Mouse (Mus musculus) common myeloid progenitor, adult 5-6 weeks (primary cell): ENCODE measurements at regions not wholly inside any gene's neighbourhood (a gene's known extent, or its start where the extent isn't known, plus 50 kb on each side); places are given as distances from the start of the nearest gene placed in this dataset.
A peak's percentile ranks its signal among the peaks of the same experiment; 100 is the strongest.

Experiments used
- ATAC-seq: replicated peaks from 2 replicates; pipeline ENCODE4 v1.8.0; 2016; ENCODE audit warnings: low read depth, mild to moderate bottlenecking, moderate TSS enrichment, inconsistent platforms; ENCODE audit not compliant: poor library complexity, severe bottlenecking

DNA sequence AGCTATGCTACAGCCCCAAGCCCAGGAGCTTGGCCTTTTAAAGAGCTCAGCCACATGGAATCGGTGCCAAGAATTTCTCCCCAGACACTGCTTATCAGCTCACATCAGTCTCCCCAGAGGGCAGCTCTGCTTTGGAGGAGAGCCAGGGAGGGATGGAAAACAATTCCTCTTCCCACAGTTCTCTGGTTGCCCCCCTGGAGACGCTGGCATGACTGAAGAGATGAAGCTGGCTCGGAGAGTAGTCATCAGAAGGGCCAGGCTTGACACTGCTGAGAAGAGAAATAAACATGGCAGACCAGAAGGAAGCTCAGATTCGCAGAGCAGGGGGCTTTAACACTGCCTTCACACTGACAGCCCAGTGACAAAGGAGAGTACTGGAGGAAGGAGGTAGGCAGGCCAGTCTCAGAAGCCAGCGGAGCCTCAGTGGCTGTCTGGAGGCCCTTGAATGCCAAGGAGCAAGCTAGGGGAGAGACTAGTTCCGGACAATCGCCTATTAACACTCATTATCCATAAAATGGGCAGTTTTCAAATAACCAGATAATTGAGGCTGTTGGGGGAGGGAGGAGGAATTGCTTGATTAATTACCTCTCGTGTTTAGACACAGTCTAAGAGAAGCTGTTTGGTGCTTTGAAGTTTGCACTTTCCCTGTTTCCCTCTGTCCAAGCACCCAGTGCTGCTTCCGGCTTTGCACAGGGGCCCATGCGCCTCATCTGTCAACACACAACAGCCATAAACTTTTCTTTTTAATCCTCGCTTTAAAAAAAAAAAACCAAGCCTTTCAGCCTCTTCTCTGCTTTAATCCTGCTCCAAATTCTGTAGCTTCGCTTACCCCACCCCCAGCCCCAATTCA is 148.3 kb downstream of the Ddx1 start:
- ATAC-seq: no peak

DNA sequence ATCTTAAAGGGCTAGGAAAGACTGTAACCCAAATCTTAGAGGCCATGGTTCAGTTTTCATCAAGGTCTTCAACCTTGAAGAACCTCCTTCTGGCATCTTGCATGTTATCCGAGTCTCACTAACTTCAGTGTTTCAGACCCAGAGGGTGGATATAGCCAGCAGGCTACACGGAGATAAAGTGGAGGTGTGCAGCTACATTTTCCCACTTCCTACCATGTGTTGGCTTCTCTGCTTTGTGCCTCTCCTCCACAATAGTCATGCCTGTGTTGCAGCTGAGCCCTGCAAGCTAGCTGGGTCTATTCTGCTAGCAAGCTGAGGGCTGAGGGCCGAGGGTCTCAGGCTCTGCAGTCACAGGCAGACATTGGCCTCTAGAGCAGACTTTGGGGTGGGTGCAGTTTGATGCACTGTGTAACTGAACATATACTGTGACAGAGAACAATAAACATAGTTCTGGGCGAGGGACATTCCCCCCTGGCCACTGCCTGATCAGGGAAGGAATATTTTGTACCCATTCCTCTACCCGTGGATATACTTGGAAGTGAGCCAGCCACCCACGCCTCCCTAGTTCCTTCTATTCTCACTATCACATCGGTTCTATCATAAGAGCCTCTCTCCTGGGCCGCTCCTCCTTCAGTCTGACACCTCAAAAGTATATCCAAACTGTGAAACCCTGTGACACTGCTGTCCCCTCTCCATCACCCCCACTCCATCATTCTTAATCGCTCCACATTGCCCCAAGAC is 152.6 kb upstream of the Mycn start:
- ATAC-seq: no peak

DNA sequence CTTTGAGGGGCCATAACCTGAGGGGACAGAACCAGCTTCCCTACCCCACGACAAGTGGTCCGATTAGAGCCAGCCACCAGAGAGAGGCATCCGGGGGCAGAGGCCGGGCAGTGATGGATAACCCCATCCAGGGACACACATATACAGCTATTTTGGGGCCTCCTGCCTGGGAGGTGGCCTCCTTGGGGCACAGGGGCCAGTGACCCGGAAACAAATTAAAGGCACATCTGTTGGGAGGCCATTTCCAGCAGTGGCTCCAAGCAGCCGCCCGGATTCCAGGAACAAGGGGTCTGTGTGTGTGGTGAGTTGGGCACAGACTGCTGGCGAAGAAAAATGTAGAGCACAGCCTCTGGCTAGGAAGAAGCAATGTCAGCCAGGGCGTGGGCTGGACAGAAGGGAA is 144.2 kb upstream of the Mycn start:
- ATAC-seq: no peak

DNA sequence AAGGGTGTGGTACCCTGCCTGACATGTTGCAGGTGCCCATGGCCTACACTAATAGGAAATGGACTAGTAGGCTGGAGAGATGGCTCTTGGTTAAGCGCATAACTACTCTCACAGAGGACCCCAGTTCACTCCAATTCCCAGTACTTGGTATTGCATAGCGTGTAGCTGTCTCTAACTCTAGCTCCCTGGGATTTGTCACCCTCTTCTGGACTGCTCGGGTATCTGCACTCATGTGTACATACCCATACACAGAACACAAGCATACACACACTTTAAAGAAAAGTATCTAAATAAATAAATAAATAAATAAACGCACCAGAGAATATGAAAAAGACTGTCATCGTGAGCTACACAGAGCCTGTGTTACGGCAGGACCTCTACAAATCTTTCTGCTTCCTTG is 143.8 kb upstream of the Mycn start:
- ATAC-seq: no peak

DNA sequence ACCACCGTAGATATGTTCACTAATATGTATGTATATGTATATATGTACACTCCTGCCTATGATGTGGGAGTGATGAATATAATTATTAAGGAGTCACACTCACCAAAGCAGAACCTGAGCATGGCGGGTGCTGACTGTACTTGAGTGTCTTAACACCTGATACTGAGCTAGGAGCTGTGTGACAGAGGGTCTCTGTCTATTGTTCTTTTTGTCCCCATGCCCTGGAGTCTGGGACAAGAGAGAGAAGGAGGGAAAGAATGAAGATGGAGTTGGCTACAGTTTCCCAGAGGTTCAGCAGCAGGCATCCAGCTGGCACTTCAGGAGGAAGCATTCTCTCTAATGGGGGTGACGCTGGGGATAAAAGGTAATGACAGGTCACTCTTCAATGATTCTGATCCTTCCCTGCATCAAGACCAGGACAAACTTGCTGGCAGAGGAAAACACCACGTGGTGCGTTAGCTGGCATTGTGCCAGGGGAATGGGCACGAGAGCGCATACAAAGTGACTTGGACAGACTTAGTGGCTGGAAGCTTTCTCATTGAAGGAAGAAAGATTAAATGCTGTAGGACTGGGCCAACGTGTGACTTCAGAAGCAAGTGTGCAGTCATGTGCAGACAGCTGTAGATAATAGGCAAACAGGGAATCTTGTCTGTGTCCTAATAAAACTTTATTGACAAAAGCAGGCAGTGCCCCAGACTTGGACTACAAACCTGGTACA is 141.8 kb upstream of the Mycn start:
- no peak for ATAC-seq

DNA sequence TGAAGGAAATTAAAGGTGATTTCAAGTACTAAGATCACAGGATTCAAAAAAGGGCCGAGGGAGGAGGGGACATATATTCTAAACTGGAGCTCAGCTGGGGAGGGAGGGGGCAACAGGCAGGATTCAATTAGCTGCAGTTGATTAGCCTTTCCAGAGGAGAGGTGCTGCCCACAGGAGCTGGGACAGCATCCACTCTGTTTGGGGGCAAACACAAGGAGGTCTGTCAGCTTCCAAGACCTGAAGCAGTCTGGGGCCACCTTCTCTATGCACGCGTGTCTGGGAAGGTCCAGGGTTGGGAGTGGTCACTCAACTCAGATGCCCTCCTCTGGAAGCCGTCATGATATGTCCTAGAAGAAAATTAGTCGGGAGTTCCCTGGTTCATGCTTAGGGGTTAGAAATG is 139.1 kb upstream of the Mycn start:
- ATAC-seq: no peak

DNA sequence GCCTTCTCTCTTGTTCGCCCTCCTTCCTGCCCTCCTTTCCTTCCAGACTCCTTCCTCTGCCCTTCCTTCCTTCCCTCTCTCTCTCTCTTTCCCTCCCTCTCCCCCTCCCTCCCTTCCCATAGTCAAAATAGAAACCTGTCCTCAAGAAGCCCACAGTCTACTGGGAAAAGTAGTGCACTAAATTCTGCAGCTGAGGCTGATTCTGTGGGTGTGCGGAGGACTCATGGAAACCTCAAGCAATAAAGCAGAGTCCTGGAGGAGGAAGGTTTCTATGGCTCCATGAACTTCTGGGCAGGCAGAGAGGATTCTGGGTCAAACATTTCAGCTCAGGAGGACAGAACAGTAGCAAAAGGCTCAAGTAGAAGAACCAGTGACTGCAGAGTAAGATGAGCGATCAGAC is 138.1 kb upstream of the Mycn start:
- ATAC-seq: no peak

DNA sequence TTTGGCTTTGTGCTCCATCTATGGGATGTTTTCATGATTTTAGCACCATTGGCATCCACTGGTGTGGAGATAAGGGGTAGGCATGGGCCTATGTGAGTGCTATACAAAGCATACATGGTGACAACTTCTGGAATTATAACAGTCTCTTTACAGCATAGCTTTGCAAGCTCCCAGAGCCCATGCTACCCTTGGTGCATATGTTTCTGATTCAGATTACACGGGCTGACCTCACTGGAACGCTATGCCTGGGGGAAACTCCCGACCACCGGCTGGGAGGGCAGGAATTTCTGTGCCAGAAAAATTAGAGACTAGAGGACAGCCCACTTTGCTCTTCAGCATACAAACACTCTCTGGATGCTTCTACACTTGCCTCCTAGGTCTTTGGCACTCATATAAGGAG is 136.0 kb upstream of the Mycn start:
- no peak for ATAC-seq

DNA sequence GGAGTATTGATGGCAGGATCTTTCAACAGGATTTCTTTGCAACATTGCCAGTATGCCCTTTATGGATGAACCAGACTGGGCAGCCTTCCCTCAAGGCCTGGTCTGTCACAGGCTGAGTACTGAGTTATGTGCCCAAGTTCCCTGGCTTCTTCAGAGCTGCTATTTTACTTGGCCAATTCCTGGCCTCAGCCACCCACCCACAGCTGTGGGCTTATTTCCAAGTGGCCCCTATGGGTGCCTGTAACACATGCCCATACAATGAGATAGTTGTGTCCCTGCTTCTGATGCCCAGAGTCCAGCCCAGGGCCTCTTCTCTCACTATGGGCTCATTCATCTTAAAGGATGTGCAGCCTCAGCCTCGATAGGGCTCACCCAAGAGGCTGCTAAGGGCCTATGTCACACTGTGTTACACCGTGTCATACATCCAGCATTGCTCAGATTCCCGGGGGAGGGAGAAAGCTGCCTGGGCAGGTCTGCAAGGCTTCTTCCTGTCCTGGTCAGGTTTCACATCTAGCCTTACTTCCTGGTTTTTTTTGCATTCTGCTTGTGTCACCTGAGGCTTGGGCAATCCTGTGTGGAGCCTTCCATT is 135.1 kb upstream of the Mycn start:
- ATAC-seq: no peak

DNA sequence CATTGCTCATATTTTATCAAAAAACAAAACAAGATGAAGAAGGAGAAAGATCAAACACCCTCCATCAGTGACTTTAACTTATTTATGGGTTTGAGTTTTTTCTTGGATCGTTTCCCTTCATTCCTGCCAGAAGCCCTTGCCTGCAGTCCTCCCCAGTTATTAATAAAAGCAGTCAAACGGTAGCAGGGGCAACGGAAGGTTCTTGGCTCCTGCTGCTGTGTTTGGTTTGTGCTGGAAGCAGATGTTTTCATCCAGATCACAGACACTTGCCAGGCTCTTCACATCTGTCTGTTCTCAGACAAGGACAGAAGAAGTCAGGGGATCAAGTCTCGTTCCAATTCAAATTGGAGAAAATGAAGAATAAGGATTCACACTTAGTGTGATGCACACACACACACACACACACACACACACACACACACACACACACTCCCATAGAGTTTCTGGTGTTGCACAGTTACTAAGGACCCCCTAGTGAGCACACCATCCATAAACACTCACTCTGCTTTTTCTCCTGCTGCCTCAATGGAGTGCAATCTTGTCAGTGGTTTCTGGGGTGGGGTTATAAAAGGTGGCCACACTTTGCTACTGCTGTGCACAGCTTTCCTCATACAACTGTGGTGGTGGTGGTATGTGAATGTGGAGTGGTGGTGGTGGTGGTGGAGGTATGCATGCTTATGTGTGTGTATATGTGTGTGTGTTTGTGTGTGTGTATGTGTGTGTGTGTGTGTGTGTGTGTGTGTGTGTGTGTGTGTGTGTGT is 131.6 kb upstream of the Mycn start:
- no peak for ATAC-seq

DNA sequence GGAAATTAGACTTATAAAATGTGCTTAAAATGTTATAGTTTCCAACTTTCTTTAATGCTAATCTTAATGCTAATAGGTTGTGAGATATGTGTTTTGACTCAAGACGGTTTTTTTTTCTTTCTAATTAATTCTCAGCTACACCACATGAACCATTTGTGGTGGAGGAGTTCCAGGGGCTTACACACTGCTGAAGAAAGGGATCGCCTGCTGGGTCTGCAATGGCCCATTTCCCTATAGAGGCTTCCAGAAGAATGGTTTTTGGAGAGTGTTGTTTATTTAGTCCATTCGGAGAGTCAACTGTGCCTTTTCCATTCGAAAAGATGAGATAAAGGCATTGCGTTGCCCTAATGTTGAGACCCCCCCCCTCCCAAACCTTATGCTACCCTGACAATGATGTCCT is 125.6 kb upstream of the Mycn start:
- ATAC-seq: no peak

DNA sequence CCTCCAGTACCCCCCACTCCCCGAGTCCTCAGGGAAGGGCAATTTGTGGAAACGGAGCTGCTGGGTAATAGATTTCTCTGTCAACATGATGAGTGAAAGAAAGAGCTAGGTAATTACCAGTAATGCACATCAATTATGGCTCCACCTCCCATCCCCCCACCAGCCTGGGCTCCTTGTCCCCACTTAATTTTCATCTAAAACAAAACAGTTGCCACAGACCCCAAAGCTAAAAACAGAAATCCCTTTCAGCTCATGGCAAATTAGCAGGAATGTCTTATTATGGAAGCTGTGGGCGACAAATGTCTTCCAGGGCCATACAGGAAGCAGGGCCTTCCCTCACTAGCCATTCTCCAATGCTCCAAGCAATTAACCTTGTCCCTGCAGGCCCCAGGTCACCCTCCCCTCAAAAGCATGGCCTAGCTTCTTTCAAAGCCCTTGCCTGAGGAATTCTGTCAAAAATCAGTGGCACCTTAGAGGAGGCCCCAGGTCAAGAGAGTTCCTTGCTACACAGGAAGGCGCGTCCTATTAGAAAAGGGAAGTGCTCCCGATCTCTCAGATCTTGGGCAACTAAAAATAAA is 125.0 kb upstream of the Mycn start:
- peak; percentile 36; the same call in 1 of the 2 replicates for ATAC-seq

DNA sequence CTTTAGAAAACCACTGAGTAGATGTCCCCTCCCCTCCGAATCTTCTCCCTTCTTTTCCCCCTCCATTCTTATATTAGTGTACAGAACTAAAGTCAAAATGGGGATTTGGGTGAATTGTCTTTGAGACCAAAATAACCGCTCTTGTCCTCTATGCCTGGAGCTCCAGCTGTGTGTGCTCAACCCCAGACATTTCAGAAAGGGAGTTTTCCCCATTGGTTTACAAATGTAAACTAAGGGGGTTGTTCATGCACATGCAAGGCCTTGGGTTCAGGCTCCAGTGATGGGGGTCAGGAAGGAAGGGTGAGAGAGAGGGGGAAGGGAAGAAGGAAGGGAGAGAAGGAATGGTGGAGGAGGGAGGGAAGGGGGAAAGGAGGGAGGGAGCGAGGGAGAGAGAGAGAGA is 117.8 kb upstream of the Mycn start:
- no peak for ATAC-seq

DNA sequence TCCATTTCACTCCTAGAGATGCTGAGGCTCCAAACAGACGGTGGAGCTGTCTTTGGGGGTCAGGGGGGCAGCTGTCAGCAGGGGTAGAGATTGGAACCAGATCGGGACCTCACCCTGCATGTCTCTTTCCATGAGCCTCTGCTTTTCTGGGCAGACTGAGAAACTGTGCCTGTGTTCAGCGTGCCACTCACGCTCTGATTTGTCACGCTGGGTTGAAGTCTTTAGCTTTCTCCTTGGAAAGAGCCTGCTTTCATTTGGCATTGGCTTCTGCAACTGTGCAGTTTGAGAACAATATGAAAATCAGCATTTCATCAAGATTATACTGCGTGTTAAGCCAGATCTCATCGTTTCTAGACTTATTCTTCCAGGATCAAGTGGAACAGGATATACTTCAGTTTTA is 114.5 kb upstream of the Mycn start:
- no peak for ATAC-seq

DNA sequence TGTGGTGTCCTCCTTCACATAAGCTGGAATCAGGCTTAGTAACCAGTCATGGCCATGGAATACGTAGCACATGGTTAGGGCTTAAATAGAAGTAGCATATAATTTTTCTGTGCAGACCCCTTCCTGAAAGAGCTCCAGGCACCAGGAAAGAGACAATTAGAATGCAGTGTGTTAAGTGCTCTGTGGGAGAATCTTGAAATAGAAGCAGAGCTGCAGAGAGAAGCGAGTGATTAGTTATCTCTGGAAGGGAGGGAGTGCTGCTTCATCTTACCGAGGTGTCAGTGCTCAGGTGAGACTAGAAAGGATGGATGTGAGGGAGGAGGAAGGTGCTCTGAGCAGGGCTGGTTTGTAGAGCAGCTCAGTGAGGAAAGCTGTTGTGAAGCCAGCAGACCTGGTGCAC is 112.9 kb upstream of the Mycn start:
- no peak for ATAC-seq

DNA sequence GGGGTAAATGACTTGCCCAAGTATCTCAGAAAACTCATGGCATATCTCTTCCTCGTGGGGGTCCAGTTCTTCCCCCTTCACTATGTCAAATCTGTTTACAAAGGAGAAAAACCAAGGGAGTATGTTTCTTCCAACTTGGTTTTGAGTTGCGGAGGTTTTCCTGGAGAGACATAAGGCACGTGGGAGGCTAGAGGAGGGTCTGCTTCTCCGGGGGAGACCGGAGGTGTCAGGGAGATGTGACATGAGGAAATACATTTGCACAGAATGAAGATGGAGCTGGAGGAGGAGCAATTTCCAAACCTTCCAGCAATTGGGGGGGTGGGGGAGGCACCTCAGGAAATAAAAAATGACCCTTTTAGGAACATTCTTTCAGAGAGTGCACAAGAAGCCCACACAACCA is 112.0 kb upstream of the Mycn start:
- ATAC-seq: no peak

DNA sequence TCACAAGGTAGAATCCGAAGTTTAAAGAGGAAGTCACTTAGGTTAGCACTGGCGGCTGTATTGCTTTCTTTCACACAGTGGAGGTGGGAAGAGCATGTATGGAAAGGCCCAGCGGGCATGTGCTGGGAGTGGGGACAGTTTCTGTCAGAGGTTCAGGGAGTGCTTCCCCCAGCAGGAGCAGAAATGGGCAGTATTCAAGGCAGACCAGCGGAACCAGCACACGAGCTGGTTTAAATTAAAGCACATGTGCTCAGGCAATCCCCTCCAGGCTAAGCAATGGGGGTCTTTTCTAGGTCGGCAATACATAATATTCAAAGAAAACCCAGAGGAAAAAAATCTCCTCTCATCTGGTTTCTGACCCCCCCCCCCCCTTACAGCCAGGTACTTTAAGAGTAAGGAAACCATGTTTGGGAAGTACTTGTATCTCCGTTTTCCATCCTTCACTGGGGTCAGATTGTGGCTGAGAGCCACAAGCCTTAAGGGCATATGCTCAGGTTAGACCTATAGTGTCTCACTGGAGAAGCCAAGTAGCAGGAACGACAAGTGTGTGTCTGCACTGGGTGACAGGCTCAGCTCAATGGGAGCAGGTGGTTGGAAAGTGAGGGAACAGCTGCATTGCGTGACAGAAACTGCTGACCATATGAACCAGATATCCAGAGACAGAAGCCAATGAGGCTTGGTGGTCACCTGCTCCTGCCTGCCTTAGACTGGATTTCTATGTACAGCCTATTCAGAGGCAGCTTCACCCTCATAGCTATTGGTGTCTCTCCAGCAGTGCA is 111.3 kb upstream of the Mycn start:
- ATAC-seq: no peak

DNA sequence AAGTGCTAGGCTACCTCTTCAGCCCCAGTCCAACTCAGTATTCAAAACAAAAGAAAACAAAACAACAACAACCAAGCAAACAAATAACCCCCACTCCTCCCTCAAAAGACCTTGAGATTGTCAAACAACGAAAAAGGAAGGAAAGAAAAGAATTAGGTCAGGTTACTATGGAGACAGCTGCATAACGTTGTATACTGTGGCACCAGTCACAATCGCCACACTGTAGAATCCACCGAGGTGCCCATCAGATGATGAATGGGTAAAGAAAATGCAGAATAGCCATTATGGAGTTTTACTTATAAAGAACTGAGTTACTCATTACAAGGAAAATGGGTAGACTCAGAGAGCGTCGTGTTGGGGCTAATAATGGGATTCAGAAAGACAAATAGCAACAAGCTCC is 110.5 kb upstream of the Mycn start:
- no peak for ATAC-seq

DNA sequence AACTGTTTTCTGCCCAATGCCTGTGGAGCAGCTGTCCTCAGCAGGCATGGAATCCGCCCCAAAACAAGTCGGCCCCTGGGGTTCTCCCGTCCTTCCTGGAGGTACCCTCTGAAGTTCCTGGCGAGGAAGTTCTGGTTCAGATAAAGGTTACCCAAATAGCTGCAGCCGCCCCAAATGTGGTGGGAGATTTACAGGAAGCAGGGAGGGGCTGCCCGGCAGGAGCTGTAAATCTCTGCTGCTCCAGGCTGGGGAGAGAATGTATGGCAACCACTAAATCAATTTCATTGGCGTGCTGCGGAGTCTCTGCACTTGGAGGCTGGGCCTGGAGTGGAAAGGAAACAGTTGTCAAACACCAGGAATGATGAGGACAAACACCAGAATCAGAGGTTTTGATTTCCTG is 107.9 kb upstream of the Mycn start:
- ATAC-seq: no peak
